Mouse (Mus musculus): ENCODE measurements around the gene 4930415O20Rik. TPM values are rescaled to one million over a fixed set of nuclear protein-coding genes. Genes with fewer than 3 reads are reported as not detected.

The 4930415O20Rik gene
- polyA plus RNA-seq, 1 experiment: 0.09 TPM

- TF ChIP-seq CTCF (IDR thresholded peaks at IDR 0.05; ENCODE audit: control insufficient read depth, insufficient read depth, insufficient read length): no peak
- TF ChIP-seq MYOD1 (IDR thresholded peaks at IDR 0.05; ENCODE audit: control insufficient read depth, insufficient read length, low read depth): peak; percentile 33
- no peaks in the 10 kb centered on the region for H3K27me3 ChIP-seq (ENCODE audit: control insufficient read depth, insufficient read depth, insufficient read length)
- no peaks in the 10 kb centered on the region for H3K79me3 ChIP-seq (ENCODE audit: low read depth)
- peaks cover 33% of the 10 kb centered on the region for H3K79me2 ChIP-seq (ENCODE audit: control insufficient read depth, insufficient read depth)
- H3ac ChIP-seq (ENCODE audit: control insufficient read depth, insufficient read length, low read depth): peak overlapping the region; percentile 57
- H3K4me3 ChIP-seq (ENCODE audit: insufficient read depth, poor library complexity, severe bottlenecking): peak overlapping the region; percentile 56
- peaks cover 4% of the 10 kb centered on the region for H3K36me3 ChIP-seq (ENCODE audit: control insufficient read depth, insufficient read depth)
Observed at GRCm38 (mm10) chr15:98633822-98634470, 63.1 kb downstream of the 4930415O20Rik start.

- Histone ChIP-seq H3K36me3 (ENCODE audit: control insufficient read depth, insufficient read depth) (peaks cover 8% of the 10 kb centered on the region), H3K79me3 (ENCODE audit: low read depth) (no peaks in the 10 kb centered on the region), H3K4me3 (ENCODE audit: insufficient read depth, poor library complexity, severe bottlenecking) (peak overlapping the region; percentile 56), H3K27me3 (ENCODE audit: control insufficient read depth, insufficient read depth, insufficient read length) (no peaks in the 10 kb centered on the region), H3K79me2 (ENCODE audit: control insufficient read depth, insufficient read depth) (peaks cover 33% of the 10 kb centered on the region), H3ac (ENCODE audit: control insufficient read depth, insufficient read length, low read depth) (peak overlapping the region; percentile 57)
- TF ChIP-seq MYOG (IDR thresholded peaks at IDR 0.05; ENCODE audit: control insufficient read depth, extremely low read depth, insufficient read length) (no peak), USF1 (IDR thresholded peaks at IDR 0.05; ENCODE audit: low read depth) (no peak), MAX (IDR thresholded peaks at IDR 0.05) (no peak), CTCF (IDR thresholded peaks at IDR 0.05; ENCODE audit: control insufficient read depth, insufficient read depth, insufficient read length) (no peak), CEBPB (IDR thresholded peaks at IDR 0.05; ENCODE audit: low read depth) (no peak), FOSL1 (IDR thresholded peaks at IDR 0.05; ENCODE audit: insufficient read depth, low read length, poor library complexity, severe bottlenecking) (no peak), MYOD1 (IDR thresholded peaks at IDR 0.05; ENCODE audit: control insufficient read depth, insufficient read length, low read depth) (peak; percentile 1)
Observed at GRCm38 (mm10) chr15:98634541-98635081, 63.8 kb downstream of the 4930415O20Rik start.

GRCm38 (mm10) chr15:98635291-98635841, 64.6 kb downstream of the 4930415O20Rik start:
- no peaks in the 10 kb centered on the region for H3K79me3 ChIP-seq (ENCODE audit: low read depth)
- peak overlapping the region; percentile 57 for H3ac ChIP-seq (ENCODE audit: control insufficient read depth, insufficient read length, low read depth)
- H3K36me3 ChIP-seq (ENCODE audit: control insufficient read depth, insufficient read depth): peaks cover 15% of the 10 kb centered on the region
- H3K4me3 ChIP-seq (ENCODE audit: insufficient read depth, poor library complexity, severe bottlenecking): peak overlapping the region; percentile 56
- no peaks in the 10 kb centered on the region for H3K27me3 ChIP-seq (ENCODE audit: control insufficient read depth, insufficient read depth, insufficient read length)
- TF ChIP-seq FOSL1 (IDR thresholded peaks at IDR 0.05; ENCODE audit: insufficient read depth, low read length, poor library complexity, severe bottlenecking) (no peak), MYOD1 (IDR thresholded peaks at IDR 0.05; ENCODE audit: control insufficient read depth, insufficient read length, low read depth) (peak; percentile 0)
- peaks cover 33% of the 10 kb centered on the region for H3K79me2 ChIP-seq (ENCODE audit: control insufficient read depth, insufficient read depth)

GRCm38 (mm10) chr15:98636517-98636916, 65.7 kb downstream of the 4930415O20Rik start:
- Histone ChIP-seq H3K4me3 (ENCODE audit: insufficient read depth, poor library complexity, severe bottlenecking) (no peak overlapping the region), H3K36me3 (ENCODE audit: control insufficient read depth, insufficient read depth) (peaks cover 26% of the 10 kb centered on the region), H3ac (ENCODE audit: control insufficient read depth, insufficient read length, low read depth) (no peak overlapping the region), H3K79me2 (ENCODE audit: control insufficient read depth, insufficient read depth) (peaks cover 33% of the 10 kb centered on the region), H3K79me3 (ENCODE audit: low read depth) (no peaks in the 10 kb centered on the region), H3K27me3 (ENCODE audit: control insufficient read depth, insufficient read depth, insufficient read length) (no peaks in the 10 kb centered on the region)
- TF ChIP-seq USF1 (IDR thresholded peaks at IDR 0.05; ENCODE audit: low read depth): no peak
- TF ChIP-seq MAX (IDR thresholded peaks at IDR 0.05): no peak
- TF ChIP-seq CTCF (IDR thresholded peaks at IDR 0.05; ENCODE audit: control insufficient read depth, insufficient read depth, insufficient read length): no peak
- TF ChIP-seq MYOG (IDR thresholded peaks at IDR 0.05; ENCODE audit: control insufficient read depth, extremely low read depth, insufficient read length): no peak
- no peak for TF ChIP-seq CEBPB (IDR thresholded peaks at IDR 0.05; ENCODE audit: low read depth)
- no peak for TF ChIP-seq FOSL1 (IDR thresholded peaks at IDR 0.05; ENCODE audit: insufficient read depth, low read length, poor library complexity, severe bottlenecking)
- TF ChIP-seq MYOD1 (IDR thresholded peaks at IDR 0.05; ENCODE audit: control insufficient read depth, insufficient read length, low read depth): no peak

- H3ac ChIP-seq (ENCODE audit: control insufficient read depth, insufficient read length, low read depth): no peak overlapping the region
- no peaks in the 10 kb centered on the region for H3K79me3 ChIP-seq (ENCODE audit: low read depth)
- H3K79me2 ChIP-seq (ENCODE audit: control insufficient read depth, insufficient read depth): peaks cover 33% of the 10 kb centered on the region
- TF ChIP-seq FOSL1 (IDR thresholded peaks at IDR 0.05; ENCODE audit: insufficient read depth, low read length, poor library complexity, severe bottlenecking) (no peak), USF1 (IDR thresholded peaks at IDR 0.05; ENCODE audit: low read depth) (no peak), MYOG (IDR thresholded peaks at IDR 0.05; ENCODE audit: control insufficient read depth, extremely low read depth, insufficient read length) (no peak), CEBPB (IDR thresholded peaks at IDR 0.05; ENCODE audit: low read depth) (no peak), MAX (IDR thresholded peaks at IDR 0.05) (no peak), CTCF (IDR thresholded peaks at IDR 0.05; ENCODE audit: control insufficient read depth, insufficient read depth, insufficient read length) (no peak), MYOD1 (IDR thresholded peaks at IDR 0.05; ENCODE audit: control insufficient read depth, insufficient read length, low read depth) (no peak)
- no peak overlapping the region for H3K4me3 ChIP-seq (ENCODE audit: insufficient read depth, poor library complexity, severe bottlenecking)
- H3K36me3 ChIP-seq (ENCODE audit: control insufficient read depth, insufficient read depth): peaks cover 32% of the 10 kb centered on the region
- H3K27me3 ChIP-seq (ENCODE audit: control insufficient read depth, insufficient read depth, insufficient read length): no peaks in the 10 kb centered on the region
Observed at GRCm38 (mm10) chr15:98637155-98637554, 66.4 kb downstream of the 4930415O20Rik start.

Other genes starting within 250 kb of the 4930415O20Rik start
- gene Olfr284, start 230.0 kb upstream of the 4930415O20Rik start, polyA plus RNA-seq (2012; fragmentation: generic; extraction: Trizol): not detected
- not detected for gene Olfr283, start 190.1 kb upstream of the 4930415O20Rik start, polyA plus RNA-seq (2012; fragmentation: generic; extraction: Trizol)
- gene Olfr282, start 139.8 kb upstream of the 4930415O20Rik start, polyA plus RNA-seq (2012; fragmentation: generic; extraction: Trizol): not detected
- gene Olfr281, start 118.4 kb upstream of the 4930415O20Rik start, polyA plus RNA-seq (2012; fragmentation: generic; extraction: Trizol): not detected
- not detected for gene OR5BS1P, start 101.1 kb upstream of the 4930415O20Rik start, polyA plus RNA-seq (2012; fragmentation: generic; extraction: Trizol)
- gene Lalba, start 88.3 kb upstream of the 4930415O20Rik start, polyA plus RNA-seq (2012; fragmentation: generic; extraction: Trizol): not detected
- not detected for gene Olfr279, start 78.6 kb upstream of the 4930415O20Rik start, polyA plus RNA-seq (2012; fragmentation: generic; extraction: Trizol)
- 178 TPM for gene Kansl2, start 36.7 kb upstream of the 4930415O20Rik start, polyA plus RNA-seq (2012; fragmentation: generic; extraction: Trizol)
- 13.4 TPM for gene Ccnt1, start 81 bp upstream of the 4930415O20Rik start, polyA plus RNA-seq (2012; fragmentation: generic; extraction: Trizol)
- gene Adcy6, start 39.1 kb downstream of the 4930415O20Rik start, polyA plus RNA-seq (2012; fragmentation: generic; extraction: Trizol): 52.6 TPM
- gene Cacnb3, start 59.8 kb downstream of the 4930415O20Rik start, polyA plus RNA-seq (2012; fragmentation: generic; extraction: Trizol): 112 TPM
- gene Ddx23, start 91.9 kb downstream of the 4930415O20Rik start, polyA plus RNA-seq (2012; fragmentation: generic; extraction: Trizol): 140 TPM
- gene Rnd1, start 106.5 kb downstream of the 4930415O20Rik start, polyA plus RNA-seq (2012; fragmentation: generic; extraction: Trizol): 10.5 TPM
- 0.48 TPM for gene Ccdc65, start 137.2 kb downstream of the 4930415O20Rik start, polyA plus RNA-seq (2012; fragmentation: generic; extraction: Trizol)
- gene Fkbp11, start 157.2 kb downstream of the 4930415O20Rik start, polyA plus RNA-seq (2012; fragmentation: generic; extraction: Trizol): 103 TPM
- 126 TPM for gene Arf3, start 192.2 kb downstream of the 4930415O20Rik start, polyA plus RNA-seq (2012; fragmentation: generic; extraction: Trizol)
- gene Wnt10b, start 207.1 kb downstream of the 4930415O20Rik start, polyA plus RNA-seq (2012; fragmentation: generic; extraction: Trizol): 14.5 TPM
- gene Wnt1, start 218.9 kb downstream of the 4930415O20Rik start, polyA plus RNA-seq (2012; fragmentation: generic; extraction: Trizol): 0.09 TPM
- gene Ddn, start 238.5 kb downstream of the 4930415O20Rik start, polyA plus RNA-seq (2012; fragmentation: generic; extraction: Trizol): 0.11 TPM

All from C2C12 (cell line).